Mouse (Mus musculus) heart, embryonic 13.5 days (tissue): ENCODE measurements around the gene Tnfrsf14. TPM values are rescaled to one million over a fixed set of nuclear protein-coding genes. Genes with fewer than 3 reads are reported as not detected.

Experiments used
- polyA plus RNA-seq: library from polyadenylated mRNA; unstranded; fragments of >200 nt; fragmentation: Nextera tagmentation; extraction: Ambion mirVana; gene quantifications from 2 replicates; pipeline ENCODE4 v1.2.1, GENCODE M21; 2015

The Tnfrsf14 gene
- polyA plus RNA-seq, 1 experiment from 2014 or later, result 2.6 TPM

Other genes with a start within 250 kb of the Tnfrsf14 start
- 0.57 TPM in 2 replicates for gene Ttc34, start 91.1 kb downstream of the Tnfrsf14 start, polyA plus RNA-seq
- 0.51 and 0.64 TPM in 2 replicates for gene Mmel1, start 59.0 kb downstream of the Tnfrsf14 start, polyA plus RNA-seq
- 42.5 and 48.8 TPM in 2 replicates for gene Fam213b, start 29.4 kb downstream of the Tnfrsf14 start, polyA plus RNA-seq
- gene Hes5, start 32.4 kb upstream of the Tnfrsf14 start, polyA plus RNA-seq, result 0.31 and 0.45 TPM in 2 replicates
- 40.6 and 42.6 TPM in 2 replicates for gene Pank4, start 35.6 kb upstream of the Tnfrsf14 start, polyA plus RNA-seq
- gene Plch2, start 128.2 kb upstream of the Tnfrsf14 start, polyA plus RNA-seq, result 0.51 and 0.53 TPM in 2 replicates
- 16.6 and 16.8 TPM in 2 replicates for gene Pex10, start 138.5 kb upstream of the Tnfrsf14 start, polyA plus RNA-seq
- gene Rer1, start 157.8 kb upstream of the Tnfrsf14 start, polyA plus RNA-seq, result 114 and 126 TPM in 2 replicates
- gene Morn1, start 158.0 kb upstream of the Tnfrsf14 start, polyA plus RNA-seq, result 2.1 and 2.3 TPM in 2 replicates